10 mouse cellular contexts compared by ENCODE assay signal in genomic region chr11:96091073-96091472, GRCm38 (mm10). TPM values are rescaled to one million over a fixed set of nuclear protein-coding genes. Genes with fewer than 3 reads are reported as not detected.
DNase-seq lines count a peak whose midpoint lies in the region; TF ChIP-seq lines count a peak whose summit lies in the region.
"Had no signal": no experiment of that assay in that cellular context is flagged by ENCODE, and none has a peak within 500 bp of the region (broad histone marks: within the 10 kb centered on the region; RNA-seq: fewer than 3 reads in every experiment).

No protein-coding gene starts in this region.

- H3K79me2 ChIP-seq in liver, adult 2 months (ENCODE audit: control insufficient read depth, insufficient read depth, low read length): no peaks in the 10 kb centered on the region

- 0 out of 2 replicates have a peak, but pooled peaks cover 2% of the 10 kb centered on the region for H3K27me3 ChIP-seq in liver, adult 2 months (ENCODE audit: control insufficient read depth, insufficient read depth, low read length)
- no peaks in the 10 kb centered on the region for H3K27me3 ChIP-seq in ES-Bruce4 (ENCODE audit: control insufficient read depth, insufficient read depth, low read length, poor library complexity, severe bottlenecking)

- DNase-seq in adrenal gland, postnatal 14 days: peak; percentile 43
- no peak for DNase-seq in adrenal gland, postnatal 25 days
- peak; percentile 25 for DNase-seq in liver, adult 2 months (ENCODE audit: extremely low read depth, low read depth, low spot score)
- no peak for DNase-seq in liver
- peak; percentile 50 for DNase-seq in induced T-regulatory cell, adult 2 months (ENCODE audit: low read depth)
- no peak for DNase-seq in right cerebral cortex, postnatal 25 days
- DNase-seq in testis, postnatal 14 days (ENCODE audit: low spot score): no peak

- TF ChIP-seq EP300 in ES-Bruce4 (IDR thresholded peaks at IDR 0.05; ENCODE audit: insufficient read depth, low read depth, low read length): no peak

- no peak overlapping the region for H3K4me3 ChIP-seq in liver, adult 2 months (ENCODE audit: insufficient read depth, low read depth, low read length)
- H3K4me3 ChIP-seq in ES-Bruce4 (ENCODE audit: low read depth, low read length): no peak overlapping the region

- no peak overlapping the region for H3K9ac ChIP-seq in liver, adult 2 months (ENCODE audit: low read depth, low read length)
- no peak overlapping the region for H3K9ac ChIP-seq in ES-Bruce4 (ENCODE audit: low read depth, poor library complexity, severe bottlenecking)

- no peaks in the 10 kb centered on the region for H3K4me1 ChIP-seq in liver, adult 2 months (ENCODE audit: control insufficient read depth, insufficient read depth, low read length)
- H3K4me1 ChIP-seq in ES-Bruce4 (ENCODE audit: control insufficient read depth, insufficient read depth, low read length): no peaks in the 10 kb centered on the region

- 69% methylated on average over 2 of the region's 2 CpGs for WGBS in liver, adult 2 months

- H3K9me3 ChIP-seq in ES-Bruce4 (replicated peaks; ENCODE audit: control insufficient read depth, insufficient read depth, low read length, poor library complexity, severe bottlenecking): no peaks in the 10 kb centered on the region

- H3K27ac ChIP-seq in liver, adult 2 months (replicated peaks; ENCODE audit: insufficient read depth, low read depth, low read length): no peak overlapping the region
- H3K27ac ChIP-seq in ES-Bruce4 (ENCODE audit: insufficient read depth, low read length): no peak overlapping the region

- TF ChIP-seq CTCF in liver, adult 2 months (IDR thresholded peaks at IDR 0.05; ENCODE audit: low read depth, low read length): 0 out of 2 replicates have a peak, but pooled peaks have one; percentile 13
- TF ChIP-seq CTCF in ES-Bruce4 (IDR thresholded peaks at IDR 0.05; ENCODE audit: low read depth, low read length): peak; percentile 36

- TF ChIP-seq POLR2A in liver, adult 2 months (IDR thresholded peaks at IDR 0.05; ENCODE audit: extremely low read depth, insufficient read depth, low read length): no peak
- no peak for TF ChIP-seq POLR2A in ES-Bruce4 (IDR thresholded peaks at IDR 0.05; ENCODE audit: insufficient read depth, low read length)

- no peaks in the 10 kb centered on the region for H3K36me3 ChIP-seq in liver, adult 2 months (ENCODE audit: control insufficient read depth, insufficient read depth, low read length)
- H3K36me3 ChIP-seq in ES-Bruce4 (ENCODE audit: control insufficient read depth, insufficient read depth, low read length, poor library complexity, severe bottlenecking): no peaks in the 10 kb centered on the region

RNA-seq across cellular contexts. Expression of gene Atp5g1, which starts 15.6 kb away (rescaled TPM):
- total RNA-seq in adrenal gland, postnatal 14 days (2021): 244 and 262 TPM in 2 replicates
- total RNA-seq in adrenal gland, postnatal 25 days (2021): 260 and 278 TPM in 2 replicates
- total RNA-seq in liver, adult 2 months (2014; rRNA removed): 479 and 657 TPM in 2 replicates
- 1,258 and 1,301 TPM in 2 replicates for polyA plus RNA-seq in liver, adult 2 months (2012; rRNA removed)
- polyA plus RNA-seq in ES-Bruce4 (2011; ENCODE audit: insufficient read depth, insufficient read length, low read depth, missing spikeins): 184 and 191 TPM in 2 replicates

RNA-seq across cellular contexts. Expression of gene Calcoco2, which starts 20.7 kb away (rescaled TPM):
- not detected in 2 replicates for total RNA-seq in adrenal gland, postnatal 14 days (2021)
- not detected in 2 replicates for total RNA-seq in adrenal gland, postnatal 25 days (2021)
- not detected in 2 replicates for total RNA-seq in liver, adult 2 months (2014; rRNA removed)
- polyA plus RNA-seq in liver, adult 2 months (2012; rRNA removed): not detected in 2 replicates
- polyA plus RNA-seq in ES-Bruce4 (2011; ENCODE audit: insufficient read depth, insufficient read length, low read depth, missing spikeins): 16.7 and 18.0 TPM in 2 replicates
- total RNA-seq: common myeloid progenitor, adult 5-6 weeks had no signal
- polyA plus RNA-seq: gonadal fat pad, adult 2 months had no signal

RNA-seq across cellular contexts. Expression of gene Ube2z, which starts 25.9 kb away (rescaled TPM):
- 43.8 and 45.2 TPM in 2 replicates for total RNA-seq in adrenal gland, postnatal 14 days (2021)
- 46.2 and 48.4 TPM in 2 replicates for total RNA-seq in adrenal gland, postnatal 25 days (2021)
- 18.6 and 23.3 TPM in 2 replicates for total RNA-seq in liver, adult 2 months (2014; rRNA removed)
- 21.3 and 22.8 TPM in 2 replicates for polyA plus RNA-seq in liver, adult 2 months (2012; rRNA removed)
- 85.7 and 86.6 TPM in 2 replicates for polyA plus RNA-seq in ES-Bruce4 (2011; ENCODE audit: insufficient read depth, insufficient read length, low read depth, missing spikeins)

RNA-seq across cellular contexts. Expression of gene Ttll6, which starts 42.5 kb away (rescaled TPM):
- not detected in 2 replicates for total RNA-seq in adrenal gland, postnatal 14 days (2021)
- total RNA-seq in adrenal gland, postnatal 25 days (2021): not detected in 2 replicates
- not detected in 2 replicates for total RNA-seq in liver, adult 2 months (2014; rRNA removed)
- not detected in 2 replicates for polyA plus RNA-seq in liver, adult 2 months (2012; rRNA removed)
- 6.9 and 7.9 TPM in 2 replicates for polyA plus RNA-seq in ES-Bruce4 (2011; ENCODE audit: insufficient read depth, insufficient read length, low read depth, missing spikeins)
- total RNA-seq: common myeloid progenitor, adult 5-6 weeks had no signal

RNA-seq across cellular contexts. Expression of gene Snf8, which starts 56.4 kb away (rescaled TPM):
- 77.7 and 79.2 TPM in 2 replicates for total RNA-seq in adrenal gland, postnatal 14 days (2021)
- total RNA-seq in adrenal gland, postnatal 25 days (2021): 85.0 and 87.0 TPM in 2 replicates
- 25.4 and 27.7 TPM in 2 replicates for total RNA-seq in liver, adult 2 months (2014; rRNA removed)
- polyA plus RNA-seq in liver, adult 2 months (2012; rRNA removed): 19.1 and 26.2 TPM in 2 replicates
- 56.1 and 62.1 TPM in 2 replicates for polyA plus RNA-seq in ES-Bruce4 (2011; ENCODE audit: insufficient read depth, insufficient read length, low read depth, missing spikeins)

Comparison
In these comparisons a context has a peak if more than half of its experiments do, and no peak if none do; other contexts are left out.
1. DNase-seq: peak in adrenal gland, postnatal 14 days (single experiment), liver, adult 2 months (single experiment) and induced T-regulatory cell, adult 2 months (single experiment); none in adrenal gland, postnatal 25 days (single experiment), liver (single experiment), right cerebral cortex, postnatal 25 days (single experiment) and testis, postnatal 14 days (single experiment).